Mouse (Mus musculus): ENCODE data around the gene Nt5c2. TPM values are rescaled to one million over a fixed set of nuclear protein-coding genes. Genes with fewer than 3 reads are reported as not detected.

Gene Nt5c2
- polyA plus RNA-seq, 1 experiment from 2014 or later = 90.4 TPM

DNA sequence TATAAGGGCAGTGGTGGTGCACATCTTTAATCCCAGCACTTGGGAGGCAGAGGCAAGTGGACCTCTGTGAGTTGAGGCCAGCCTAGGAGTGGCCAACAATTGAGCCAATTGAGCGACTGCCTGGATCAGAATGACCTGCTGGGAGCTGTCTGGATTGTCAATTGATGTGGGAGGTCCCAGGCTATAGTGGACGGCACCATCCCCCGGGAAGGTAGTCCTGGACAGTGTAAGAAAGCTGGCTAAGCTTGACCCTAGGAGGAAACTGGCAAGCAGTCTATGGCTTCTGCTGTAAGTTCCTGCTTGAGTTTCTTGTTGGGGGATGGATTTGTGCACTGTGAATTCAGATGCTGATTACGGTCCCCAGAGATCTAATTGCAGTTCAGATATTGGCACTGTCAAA, 47.1 kb downstream of the Nt5c2 start:
- 36% methylated on average over 4 of the region's 4 CpGs for WGBS

DNA sequence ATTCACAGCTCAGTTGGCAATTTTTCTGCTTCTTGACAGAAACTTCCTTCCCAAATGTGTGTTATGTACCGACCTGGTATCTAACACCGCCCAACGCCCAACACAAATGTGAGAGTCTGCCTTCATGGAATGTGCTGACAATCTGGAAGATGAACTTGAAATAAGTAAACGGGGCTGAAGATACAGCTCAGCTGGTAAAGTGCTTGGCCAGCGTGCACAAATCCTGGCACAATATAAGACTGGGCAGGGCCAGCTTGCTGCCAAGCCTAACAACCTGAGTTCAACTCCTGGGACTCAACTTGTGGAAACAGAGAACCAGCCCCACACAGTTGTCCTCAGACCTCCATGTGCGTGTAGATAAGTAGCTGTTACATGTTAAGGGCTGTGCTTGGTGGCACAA, 48.6 kb downstream of the Nt5c2 start:
- H3K36me3 ChIP-seq (replicated peaks; ENCODE audit: control insufficient read depth, insufficient read depth, low read depth, low read length) = no peaks in the 10 kb centered on the region
- 91% methylated on average over 6 of the region's 6 CpGs for WGBS
- no peaks in the 10 kb centered on the region for H3K4me1 ChIP-seq (ENCODE audit: control insufficient read depth, insufficient read depth, low read length)
- H3K27me3 ChIP-seq (ENCODE audit: control insufficient read depth, insufficient read depth, low read length) = no peaks in the 10 kb centered on the region
- no peaks in the 10 kb centered on the region for H3K9me3 ChIP-seq (replicated peaks; ENCODE audit: control insufficient read depth, low read length)
- no peak overlapping the region for H3K4me2 ChIP-seq (ENCODE audit: low read depth, low read length)
- ATAC-seq (replicated peaks; ENCODE audit: insufficient number of reproducible peaks, low FRiP score, low TSS enrichment, low read depth) (no peak), DNase-seq (ENCODE audit: low spot score) (no peak)
- H3K9ac ChIP-seq (replicated peaks; ENCODE audit: low read length) = no peak overlapping the region
- H3K27ac ChIP-seq (replicated peaks; ENCODE audit: low read depth, low read length) = no peak overlapping the region
- H3K4me3 ChIP-seq (ENCODE audit: low read depth, low read length) = no peak overlapping the region

More for the DNA sequence above, 47.1 kb downstream of the Nt5c2 start:
- H3K4me3 ChIP-seq (ENCODE audit: low read depth, low read length) = no peak overlapping the region
- no peak overlapping the region for H3K27ac ChIP-seq (replicated peaks; ENCODE audit: low read depth, low read length)
- H3K27me3 ChIP-seq (ENCODE audit: control insufficient read depth, insufficient read depth, low read length) = no peaks in the 10 kb centered on the region
- ATAC-seq (replicated peaks; ENCODE audit: insufficient number of reproducible peaks, low FRiP score, low TSS enrichment, low read depth) (no peak), DNase-seq (ENCODE audit: low spot score) (no peak)
- no peaks in the 10 kb centered on the region for H3K4me1 ChIP-seq (ENCODE audit: control insufficient read depth, insufficient read depth, low read length)
- no peaks in the 10 kb centered on the region for H3K36me3 ChIP-seq (replicated peaks; ENCODE audit: control insufficient read depth, insufficient read depth, low read depth, low read length)
- H3K9ac ChIP-seq (replicated peaks; ENCODE audit: low read length) = no peak overlapping the region
- H3K4me2 ChIP-seq (ENCODE audit: low read depth, low read length) = no peak overlapping the region
- H3K9me3 ChIP-seq (replicated peaks; ENCODE audit: control insufficient read depth, low read length) = no peaks in the 10 kb centered on the region

DNA sequence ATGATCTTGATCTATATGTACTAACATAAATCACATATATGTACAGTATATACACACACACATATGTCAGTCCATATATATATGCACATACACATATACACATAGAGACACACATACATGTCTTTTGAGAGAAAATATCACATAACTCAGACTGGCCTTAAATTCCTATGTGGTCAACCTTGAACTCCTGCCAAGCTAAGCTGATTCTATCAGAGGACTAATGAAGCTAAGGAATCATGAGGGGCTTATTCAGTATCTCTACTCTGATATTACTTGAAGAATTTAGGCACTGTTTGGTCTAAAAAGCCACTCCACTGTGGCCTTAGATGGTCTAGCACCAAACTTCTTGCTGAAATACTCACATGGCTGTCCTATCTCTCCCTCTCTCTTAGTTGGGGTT, 49.5 kb downstream of the Nt5c2 start:
- Histone ChIP-seq H3K27ac (replicated peaks; ENCODE audit: low read depth, low read length) (no peak overlapping the region), H3K9ac (replicated peaks; ENCODE audit: low read length) (no peak overlapping the region), H3K4me2 (ENCODE audit: low read depth, low read length) (no peak overlapping the region), H3K9me3 (replicated peaks; ENCODE audit: control insufficient read depth, low read length) (no peaks in the 10 kb centered on the region), H3K27me3 (ENCODE audit: control insufficient read depth, insufficient read depth, low read length) (no peaks in the 10 kb centered on the region), H3K4me3 (ENCODE audit: low read depth, low read length) (no peak overlapping the region), H3K4me1 (ENCODE audit: control insufficient read depth, insufficient read depth, low read length) (no peaks in the 10 kb centered on the region), H3K36me3 (replicated peaks; ENCODE audit: control insufficient read depth, insufficient read depth, low read depth, low read length) (no peaks in the 10 kb centered on the region)
- DNase-seq (ENCODE audit: low spot score) (no peak), ATAC-seq (replicated peaks; ENCODE audit: insufficient number of reproducible peaks, low FRiP score, low TSS enrichment, low read depth) (no peak)

DNA sequence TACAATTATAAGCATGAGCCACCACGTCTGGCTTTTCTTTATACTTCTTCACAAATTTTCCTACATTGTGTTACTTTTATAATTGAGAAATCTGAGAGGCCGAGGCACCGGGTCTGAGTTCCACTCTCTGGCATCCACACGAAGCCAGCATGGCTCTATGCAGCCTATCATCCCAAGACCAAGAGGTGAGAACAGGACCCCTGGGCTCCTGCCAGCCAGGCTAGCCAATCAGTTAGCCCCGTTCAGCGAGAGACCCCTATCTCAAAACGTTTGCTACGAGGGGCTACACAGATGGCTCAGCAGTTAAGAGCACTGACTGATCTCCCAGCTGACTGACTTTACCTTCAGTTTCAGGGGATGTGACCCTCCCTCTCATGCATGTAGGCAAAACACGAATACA, 50.6 kb downstream of the Nt5c2 start:
- no peaks in the 10 kb centered on the region for H3K4me1 ChIP-seq (ENCODE audit: control insufficient read depth, insufficient read depth, low read length)
- H3K27ac ChIP-seq (replicated peaks; ENCODE audit: low read depth, low read length) = no peak overlapping the region
- H3K36me3 ChIP-seq (replicated peaks; ENCODE audit: control insufficient read depth, insufficient read depth, low read depth, low read length) = no peaks in the 10 kb centered on the region
- DNase-seq (ENCODE audit: low spot score) (no peak), ATAC-seq (replicated peaks; ENCODE audit: insufficient number of reproducible peaks, low FRiP score, low TSS enrichment, low read depth) (no peak)
- no peak overlapping the region for H3K4me3 ChIP-seq (ENCODE audit: low read depth, low read length)
- H3K27me3 ChIP-seq (ENCODE audit: control insufficient read depth, insufficient read depth, low read length) = no peaks in the 10 kb centered on the region
- WGBS = 58% methylated on average over 9 of the region's 9 CpGs
- H3K9me3 ChIP-seq (replicated peaks; ENCODE audit: control insufficient read depth, low read length) = no peaks in the 10 kb centered on the region
- H3K4me2 ChIP-seq (ENCODE audit: low read depth, low read length) = no peak overlapping the region
- H3K9ac ChIP-seq (replicated peaks; ENCODE audit: low read length) = no peak overlapping the region

DNA sequence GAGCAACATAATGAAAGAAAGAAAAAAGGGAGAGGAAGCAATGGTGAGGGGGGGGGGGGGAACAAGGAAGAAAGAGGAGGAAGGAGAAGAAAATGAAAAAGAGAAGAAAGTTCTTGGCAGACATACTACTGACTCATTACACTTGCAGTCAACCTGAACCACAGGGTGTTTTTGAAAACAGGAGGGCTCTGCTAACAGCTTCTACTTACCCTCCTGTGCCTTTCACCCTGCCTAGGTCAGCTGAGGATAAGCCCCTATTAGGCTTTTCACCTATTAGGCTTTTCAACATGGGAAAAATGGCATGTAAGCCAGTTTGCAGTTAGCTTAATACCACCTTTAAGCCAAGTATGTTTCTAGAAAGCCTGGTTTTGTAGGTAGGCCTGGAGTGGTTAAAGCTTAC, 51.5 kb downstream of the Nt5c2 start:
- H3K9ac ChIP-seq (replicated peaks; ENCODE audit: low read length) = no peak overlapping the region
- no peaks in the 10 kb centered on the region for H3K27me3 ChIP-seq (ENCODE audit: control insufficient read depth, insufficient read depth, low read length)
- ATAC-seq (replicated peaks; ENCODE audit: insufficient number of reproducible peaks, low FRiP score, low TSS enrichment, low read depth) (no peak), DNase-seq (ENCODE audit: low spot score) (no peak)
- no peak overlapping the region for H3K27ac ChIP-seq (replicated peaks; ENCODE audit: low read depth, low read length)
- no peak overlapping the region for H3K4me2 ChIP-seq (ENCODE audit: low read depth, low read length)
- no peaks in the 10 kb centered on the region for H3K4me1 ChIP-seq (ENCODE audit: control insufficient read depth, insufficient read depth, low read length)
- no peaks in the 10 kb centered on the region for H3K36me3 ChIP-seq (replicated peaks; ENCODE audit: control insufficient read depth, insufficient read depth, low read depth, low read length)
- no peaks in the 10 kb centered on the region for H3K9me3 ChIP-seq (replicated peaks; ENCODE audit: control insufficient read depth, low read length)
- no peak overlapping the region for H3K4me3 ChIP-seq (ENCODE audit: low read depth, low read length)

DNA sequence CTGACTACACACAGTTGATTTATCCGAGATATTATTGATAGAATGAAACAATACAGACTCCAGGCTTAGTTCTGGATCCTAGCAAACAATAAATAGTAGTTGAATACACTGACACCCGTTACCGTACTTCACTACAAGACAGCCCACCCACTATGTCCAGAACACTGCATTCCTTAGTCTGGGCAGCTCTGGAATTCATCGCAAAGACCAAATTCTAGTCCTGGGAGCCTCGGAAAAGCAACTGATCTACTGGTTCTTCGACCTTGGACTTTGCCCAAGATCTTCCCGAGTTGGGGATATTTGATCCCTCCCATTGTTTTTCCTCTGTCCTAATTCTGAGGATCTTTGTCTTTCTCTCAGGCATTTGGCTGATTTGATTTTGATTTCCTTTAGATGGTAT, 52.1 kb downstream of the Nt5c2 start:
- peak overlapping the region; percentile 76 for H3K4me3 ChIP-seq (ENCODE audit: low read depth, low read length)
- no peaks in the 10 kb centered on the region for H3K36me3 ChIP-seq (replicated peaks; ENCODE audit: control insufficient read depth, insufficient read depth, low read depth, low read length)
- ATAC-seq (replicated peaks; ENCODE audit: insufficient number of reproducible peaks, low FRiP score, low TSS enrichment, low read depth) (no peak), DNase-seq (ENCODE audit: low spot score) (no peak)
- no peaks in the 10 kb centered on the region for H3K27me3 ChIP-seq (ENCODE audit: control insufficient read depth, insufficient read depth, low read length)
- no peaks in the 10 kb centered on the region for H3K4me1 ChIP-seq (ENCODE audit: control insufficient read depth, insufficient read depth, low read length)
- no peak overlapping the region for H3K9ac ChIP-seq (replicated peaks; ENCODE audit: low read length)
- WGBS = 28% methylated on average over 7 of the region's 7 CpGs
- H3K27ac ChIP-seq (replicated peaks; ENCODE audit: low read depth, low read length) = no peak overlapping the region
- H3K4me2 ChIP-seq (ENCODE audit: low read depth, low read length) = peak overlapping the region; percentile 62
- H3K9me3 ChIP-seq (replicated peaks; ENCODE audit: control insufficient read depth, low read length) = no peaks in the 10 kb centered on the region

DNA sequence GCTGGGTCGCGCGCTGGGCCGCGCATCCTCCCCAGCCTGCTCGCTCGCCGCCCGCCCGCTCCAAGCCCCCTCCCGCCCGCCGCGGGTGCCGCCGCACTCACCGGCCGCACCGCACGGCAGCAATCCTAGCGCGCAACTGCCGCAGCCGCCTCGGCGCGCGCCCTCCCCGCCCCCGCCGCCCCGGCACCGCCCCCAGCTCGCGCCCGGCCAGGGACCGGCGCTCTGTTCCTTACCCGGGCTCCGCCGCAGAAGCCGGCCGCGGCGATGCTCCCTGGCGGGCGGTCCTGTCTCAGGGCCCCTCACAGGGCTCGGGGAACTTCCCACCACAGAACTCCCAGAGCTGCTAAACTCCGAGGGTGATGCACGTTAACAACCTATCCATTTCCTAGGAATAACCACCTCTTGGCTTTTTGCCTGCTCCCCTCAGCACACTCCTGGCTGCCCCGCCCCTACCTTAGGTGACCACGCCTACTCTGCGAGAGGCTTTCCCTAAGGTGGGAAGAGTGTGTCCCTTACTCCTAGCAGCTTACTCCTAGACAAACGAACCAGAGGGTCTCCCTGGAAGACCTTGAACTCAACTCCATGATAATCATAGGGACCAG, 52.7 kb downstream of the Nt5c2 start:
- no peaks in the 10 kb centered on the region for H3K36me3 ChIP-seq (replicated peaks; ENCODE audit: control insufficient read depth, insufficient read depth, low read depth, low read length)
- no peaks in the 10 kb centered on the region for H3K4me1 ChIP-seq (ENCODE audit: control insufficient read depth, insufficient read depth, low read length)
- H3K9ac ChIP-seq (replicated peaks; ENCODE audit: low read length) = peak overlapping the region; percentile 92
- H3K27me3 ChIP-seq (ENCODE audit: control insufficient read depth, insufficient read depth, low read length) = no peaks in the 10 kb centered on the region
- H3K27ac ChIP-seq (replicated peaks; ENCODE audit: low read depth, low read length) = peak overlapping the region; percentile 96
- no peaks in the 10 kb centered on the region for H3K9me3 ChIP-seq (replicated peaks; ENCODE audit: control insufficient read depth, low read length)
- ATAC-seq (replicated peaks; ENCODE audit: insufficient number of reproducible peaks, low FRiP score, low TSS enrichment, low read depth) = peak; percentile 89
- DNase-seq (ENCODE audit: low spot score) = peak; percentile 85
- peak overlapping the region; percentile 62 for H3K4me2 ChIP-seq (ENCODE audit: low read depth, low read length)
- WGBS = under 1% methylated on average over 38 of the region's 54 CpGs
- H3K4me3 ChIP-seq (ENCODE audit: low read depth, low read length) = peak overlapping the region; percentile 76

DNA sequence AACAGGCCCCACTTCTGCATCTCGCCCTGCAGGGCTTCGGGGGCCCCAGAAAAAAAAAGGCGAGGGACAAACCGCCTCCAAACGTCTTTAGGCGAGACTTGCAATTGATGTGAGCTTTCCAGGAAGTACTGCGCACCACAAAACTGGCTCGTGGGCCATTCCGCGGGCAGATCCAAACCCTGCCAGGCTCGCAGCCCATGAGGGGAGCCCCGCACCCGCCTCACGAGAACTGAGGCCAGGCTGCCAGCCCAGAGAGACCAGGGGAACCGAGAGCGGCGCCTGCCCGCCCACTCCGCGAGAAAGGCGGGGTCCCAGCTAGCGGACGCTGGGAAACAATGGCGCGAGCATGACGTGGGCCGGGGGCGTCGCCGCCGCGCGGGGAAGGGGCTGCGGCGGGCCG, 53.3 kb downstream of the Nt5c2 start:
- H3K27ac ChIP-seq (replicated peaks; ENCODE audit: low read depth, low read length) = peak overlapping the region; percentile 96
- H3K9ac ChIP-seq (replicated peaks; ENCODE audit: low read length) = peak overlapping the region; percentile 92
- WGBS = under 1% methylated on average over 35 of the region's 36 CpGs
- no peaks in the 10 kb centered on the region for H3K9me3 ChIP-seq (replicated peaks; ENCODE audit: control insufficient read depth, low read length)
- H3K27me3 ChIP-seq (ENCODE audit: control insufficient read depth, insufficient read depth, low read length) = no peaks in the 10 kb centered on the region
- no peaks in the 10 kb centered on the region for H3K36me3 ChIP-seq (replicated peaks; ENCODE audit: control insufficient read depth, insufficient read depth, low read depth, low read length)
- peak overlapping the region; percentile 76 for H3K4me3 ChIP-seq (ENCODE audit: low read depth, low read length)
- H3K4me1 ChIP-seq (ENCODE audit: control insufficient read depth, insufficient read depth, low read length) = no peaks in the 10 kb centered on the region
- peak; percentile 88 for DNase-seq (ENCODE audit: low spot score)
- ATAC-seq (replicated peaks; ENCODE audit: insufficient number of reproducible peaks, low FRiP score, low TSS enrichment, low read depth) = peak; percentile 87
- peak overlapping the region; percentile 62 for H3K4me2 ChIP-seq (ENCODE audit: low read depth, low read length)

Data from embryonic facial prominence, embryonic 11.5 days (tissue).